Mouse (Mus musculus) monocyte, adult 2 months (primary cell): ENCODE measurements around the gene Cdc25a.

ENCODE experiments used
- DNase-seq, 2 experiments: peaks; one replicate each; pipeline ENCODE4 v3.0.0; 2022; ENCODE audit warnings: low spot score in 2 of 2, low read depth in 1 of 2

Gene Cdc25a

GRCm38 (mm10) chr9:109931257-109932171, 56.1 kb downstream of the Cdc25a start, which contains the start of gene Map4:
Gene Map4 (plus strand): TSS chr9:109931460.
- DNase-seq, result peak; percentile 91 to 94

GRCm38 (mm10) chr9:109932361-109932755, 57.0 kb downstream of the Cdc25a start:
- no peak for DNase-seq

GRCm38 (mm10) chr9:109932756-109933375, 57.5 kb downstream of the Cdc25a start:
- peak in 1 of 2 experiments; percentile 8 for DNase-seq

GRCm38 (mm10) chr9:109939401-109939800, 64.0 kb downstream of the Cdc25a start:
- no peak for DNase-seq

GRCm38 (mm10) chr9:109942796-109943195, 67.4 kb downstream of the Cdc25a start:
- no peak for DNase-seq
